Mouse (Mus musculus) layer of hippocampus, postnatal 10 days (tissue): ENCODE data around the gene Vmn1r221. TPM values are rescaled to one million over a fixed set of nuclear protein-coding genes. Genes with fewer than 3 reads are reported as not detected.
"Not testable (repeated sequence)": the region's sequence is repeated elsewhere in the genome, so short reads cannot be mapped to it uniquely, and the experiment has no call there.

Experiments used
- DNase-seq, 2 experiments: peaks; one replicate each; pipeline ENCODE4 v3.0.0; 2021; ENCODE audit warnings: low spot score in 2 of 2
- long read RNA-seq: library from polyadenylated mRNA; stranded (forward); transcript quantifications from one replicate; pipeline ENCODE4 v2.0.0, GENCODE M21; 2023
- total RNA-seq, 2 experiments: library from RNA; stranded (reverse); gene quantifications; 2 replicates each; pipeline ENCODE4 v1.2.3; 2021

Vmn1r221 gene
- not detected for total RNA-seq
- long read RNA-seq = 0 reads

DNA sequence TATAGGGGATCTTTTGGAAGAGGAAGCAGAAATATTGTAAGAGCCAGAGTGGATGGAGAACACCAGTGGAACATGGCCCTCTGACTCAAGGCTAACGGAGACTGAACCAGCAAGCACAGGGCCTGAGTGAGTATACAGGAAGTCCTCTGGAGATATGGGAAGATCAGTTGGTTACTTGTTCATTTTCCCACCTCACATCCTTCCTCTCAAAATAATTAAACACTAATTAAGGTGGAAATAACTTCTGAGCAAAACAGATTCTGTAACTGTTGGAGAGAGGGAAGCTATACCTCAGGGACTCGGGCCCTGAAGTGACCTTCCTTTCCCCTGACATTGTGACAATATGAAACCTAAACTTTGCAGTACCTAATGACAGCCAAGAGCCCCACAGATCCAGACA is at the start of gene Vmn1r221:
TSS of gene Vmn1r221 (plus strand) at position 301 of the 400 bp plus-strand sequence.
- not testable (repeated sequence) for DNase-seq

DNA sequence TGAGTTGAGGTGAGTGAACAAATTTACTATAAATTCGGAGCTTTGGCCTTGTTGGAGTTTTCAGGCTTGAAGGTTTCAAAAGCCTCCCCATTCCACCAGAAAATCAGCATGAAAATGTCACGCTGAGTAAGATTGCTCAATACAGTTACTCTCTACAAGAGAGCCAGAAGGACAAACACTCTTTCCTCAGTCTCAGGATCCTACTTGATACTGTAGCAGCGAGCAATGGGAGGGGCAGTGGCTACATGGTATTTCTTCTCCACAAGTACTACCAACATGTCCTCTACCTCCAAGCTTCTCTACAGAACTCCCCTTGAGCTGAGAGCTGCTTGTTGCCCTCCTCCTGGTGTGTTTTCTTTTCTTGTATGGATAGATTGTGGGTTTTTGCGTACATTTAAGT is 47.5 kb upstream of the Vmn1r221 start:
- DNase-seq = not testable (repeated sequence)

DNA sequence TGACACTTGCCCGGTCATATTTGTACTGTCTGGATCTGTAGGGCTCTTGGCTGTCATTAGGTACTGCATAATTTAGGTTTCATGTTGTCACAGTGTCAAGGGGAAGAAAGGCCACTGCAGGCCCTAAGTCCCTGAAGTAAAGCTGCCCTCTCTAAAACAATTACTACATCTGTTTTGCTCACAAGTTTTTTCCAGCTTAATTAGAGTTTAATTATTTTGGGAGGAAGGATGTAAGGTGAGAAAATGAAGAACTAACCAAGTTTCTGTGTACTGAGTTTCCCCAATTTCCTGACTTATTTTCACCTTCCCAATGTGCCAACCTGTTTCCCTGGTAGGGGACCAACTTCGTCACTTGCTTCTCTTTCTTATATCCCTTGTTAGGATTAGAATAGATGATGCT is 26.1 kb upstream of the Vmn1r221 start, which contains the start of gene Vmn1r220:
TSS of gene Vmn1r220 (minus strand) at position 101 of the 400 bp plus-strand sequence.
- DNase-seq = no peak

DNA sequence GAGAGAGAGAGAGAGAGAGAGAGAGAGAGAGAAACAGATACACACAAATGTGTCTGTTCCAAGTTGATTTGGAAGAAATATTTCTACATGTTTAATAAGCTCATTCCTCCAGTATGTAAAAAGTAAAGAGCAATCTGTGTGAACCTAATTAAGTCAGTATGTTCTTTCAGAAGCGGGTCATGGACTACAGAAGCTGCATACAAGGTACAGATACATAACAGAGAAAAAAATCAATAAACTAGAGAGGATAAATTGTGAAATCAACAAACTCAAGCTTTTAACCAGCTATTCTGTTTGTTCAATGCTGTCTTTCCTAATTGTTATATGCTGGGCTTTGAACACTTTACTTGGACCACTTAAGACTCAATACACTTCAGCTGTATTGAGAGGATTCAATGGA is 10.0 kb upstream of the Vmn1r221 start:
- DNase-seq = not testable (repeated sequence)

DNA sequence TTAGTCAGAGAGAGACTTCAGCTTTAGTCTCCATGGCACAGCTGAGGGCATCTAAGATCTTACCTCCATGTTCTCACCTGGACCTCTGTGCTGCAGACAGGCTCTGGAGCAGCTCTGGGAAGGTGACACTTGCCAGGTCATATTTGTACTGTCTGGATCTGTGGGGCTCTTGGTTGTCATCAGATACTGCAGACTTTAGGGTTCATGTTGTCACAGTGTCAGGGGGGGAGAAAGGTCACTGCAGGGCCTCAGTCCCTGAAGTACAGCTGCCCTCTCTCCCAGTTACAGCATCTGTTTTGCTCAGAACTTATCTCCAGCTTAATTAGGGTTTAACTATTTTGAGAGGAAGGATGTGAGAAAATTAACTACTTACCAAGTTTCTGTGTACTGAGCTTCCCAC is 21.9 kb downstream of the Vmn1r221 start, which contains the start of gene Vmn1r222:
TSS of gene Vmn1r222 (minus strand) at position 101 of the 400 bp plus-strand sequence.
- DNase-seq = not testable (repeated sequence)

DNA sequence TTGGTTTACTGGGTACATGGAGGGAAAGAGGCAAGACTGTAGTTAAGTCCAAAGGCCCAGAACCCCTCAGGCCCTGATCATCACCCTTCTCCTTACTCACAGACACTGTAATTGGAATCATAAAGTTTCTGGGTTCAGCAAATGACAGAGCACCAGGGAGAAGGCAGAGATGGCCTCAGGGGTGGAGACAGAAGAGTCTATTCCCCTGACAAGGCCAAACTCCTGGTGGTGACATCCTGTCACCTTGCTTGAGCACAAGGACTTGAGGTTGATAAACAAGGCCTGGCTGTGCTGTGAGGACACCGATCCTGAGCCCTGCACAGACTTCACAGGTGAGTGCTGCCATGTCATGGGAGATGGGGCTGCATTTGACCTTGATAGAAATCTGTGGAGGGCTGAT is 32.9 kb downstream of the Vmn1r221 start, which contains the start of gene Vmn1r223:
TSS of gene Vmn1r223 (plus strand) at position 301 of the 400 bp plus-strand sequence.
- not testable (repeated sequence) for DNase-seq

DNA sequence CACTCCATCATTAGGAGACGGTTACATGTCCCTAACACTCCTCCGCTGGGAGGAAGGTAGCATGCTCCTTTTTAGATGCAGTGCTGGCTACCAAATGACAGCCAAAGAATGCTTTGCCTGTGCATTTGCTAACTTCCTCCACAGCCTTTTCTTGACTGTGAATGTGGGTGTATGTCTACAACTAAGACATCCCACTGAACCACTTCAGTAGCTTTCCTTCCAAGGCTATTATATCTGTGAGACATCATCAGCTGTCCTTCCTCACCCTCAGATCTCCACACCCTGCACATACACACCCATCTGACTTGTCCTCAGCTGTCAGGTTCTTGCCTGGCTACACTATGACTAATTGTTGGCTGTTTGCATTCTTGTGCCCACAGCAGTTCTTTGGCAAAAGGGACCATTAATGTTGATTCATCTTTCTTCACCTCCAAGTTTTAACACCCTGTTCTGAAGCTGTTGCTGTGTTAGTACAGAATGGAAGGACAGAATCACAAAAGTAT is 44.7 kb downstream of the Vmn1r221 start:
- DNase-seq = no peak

DNA sequence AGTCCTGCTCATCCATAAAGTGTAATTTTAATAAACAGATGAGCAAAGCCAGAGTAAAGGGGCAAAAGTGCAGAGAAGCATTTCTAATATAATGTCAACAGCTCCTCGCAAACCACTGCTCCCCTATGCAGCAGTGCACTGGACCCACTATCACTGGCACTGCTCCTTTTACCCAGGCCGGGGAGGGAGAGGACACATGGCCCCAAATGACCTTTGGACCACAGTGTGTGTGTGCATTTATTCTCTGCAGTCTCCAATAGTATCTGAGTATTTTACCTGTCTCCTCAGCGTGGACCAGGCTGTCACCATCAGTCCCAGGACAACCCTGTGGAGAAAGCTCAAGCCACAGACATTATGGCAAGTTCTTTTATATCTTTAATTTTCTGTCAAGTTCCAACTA is 54.7 kb downstream of the Vmn1r221 start:
- not testable (repeated sequence) for DNase-seq

DNA sequence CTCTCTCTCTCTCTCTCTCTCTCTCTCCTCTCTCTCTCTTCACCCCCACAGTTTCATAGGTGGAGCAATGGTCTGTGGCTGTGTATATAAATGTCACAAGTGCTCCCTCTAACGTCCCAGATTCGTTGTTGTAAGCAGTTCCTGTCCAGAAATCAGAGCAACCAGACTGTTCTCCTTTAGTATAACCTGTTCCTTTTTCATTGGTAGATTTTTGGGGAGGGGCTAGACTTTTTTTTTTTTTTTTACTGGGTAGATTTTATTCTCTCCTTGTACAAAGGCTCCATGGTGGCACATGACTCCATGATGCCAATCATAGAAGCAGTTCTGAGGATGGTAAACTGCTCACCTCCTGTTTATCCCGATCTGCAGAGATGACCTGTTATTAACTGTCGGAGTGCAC is 55.2 kb downstream of the Vmn1r221 start:
- DNase-seq = peak; percentile 9 to 19

DNA sequence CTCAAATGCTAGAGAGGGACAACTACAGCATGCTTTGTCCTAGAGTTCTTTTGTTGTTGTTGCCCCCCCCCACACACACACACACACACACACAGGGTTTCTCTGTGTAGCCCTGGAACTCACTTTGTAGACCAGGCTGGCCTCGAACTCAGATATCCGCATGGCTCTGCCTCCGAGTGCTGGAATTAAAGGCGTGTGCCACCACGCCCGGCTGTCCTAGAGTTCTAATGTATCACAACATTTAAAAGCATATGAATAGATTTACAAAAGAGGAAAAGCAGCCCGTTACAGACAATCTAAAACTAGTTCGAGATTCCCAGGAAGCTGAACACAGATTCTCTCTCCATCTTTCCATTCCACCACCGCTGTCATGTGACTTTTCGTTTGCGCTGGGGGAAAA is 55.8 kb downstream of the Vmn1r221 start:
- DNase-seq = peak; percentile 19 to 49

DNA sequence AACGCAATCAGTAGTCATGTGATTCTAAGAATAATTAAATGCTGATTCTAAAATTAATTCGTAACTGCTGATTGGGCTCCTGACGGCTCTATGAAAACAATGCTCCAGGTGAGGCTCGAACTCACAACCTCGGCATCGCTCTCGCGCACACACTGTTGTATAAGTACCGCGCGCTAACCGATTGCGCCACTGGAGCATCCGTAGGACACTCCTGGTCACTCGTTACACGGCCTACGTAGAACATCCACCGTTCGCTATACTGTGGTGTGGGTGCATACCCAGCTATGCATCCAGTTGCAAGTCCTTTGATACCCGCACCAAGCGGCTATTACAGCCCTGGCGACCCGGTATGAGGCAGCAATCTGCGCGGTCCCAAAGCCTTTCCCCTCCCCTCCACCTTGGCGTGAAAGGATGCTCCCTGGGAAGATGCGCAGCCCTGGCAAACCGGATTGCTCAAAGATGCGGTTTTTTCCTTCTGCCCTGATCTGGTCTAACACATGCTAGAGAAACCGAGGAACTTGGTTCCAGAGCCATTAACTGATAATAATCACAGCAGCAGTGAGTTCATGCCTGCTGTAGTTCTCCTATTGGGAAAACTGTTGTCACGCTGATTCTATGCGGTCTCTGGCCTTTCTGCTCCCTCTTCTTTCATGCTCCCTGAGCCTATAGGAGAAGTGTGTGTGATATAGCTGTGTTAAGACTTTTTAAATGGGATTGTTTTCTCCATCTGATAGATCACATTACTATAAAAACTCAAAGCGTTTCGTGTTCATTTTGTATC is 56.6 kb downstream of the Vmn1r221 start:
- DNase-seq = peak; percentile 57 to 74

Other genes starting within 250 kb of the Vmn1r221 start
- gene Vmn1r213, start 206.5 kb upstream of the Vmn1r221 start, total RNA-seq = not detected
- gene Vmn1r214, start 183.7 kb upstream of the Vmn1r221 start, total RNA-seq = not detected
- not detected for gene Vmn1r215, start 146.1 kb upstream of the Vmn1r221 start, total RNA-seq
- not detected for gene Vmn1r217, start 95.9 kb upstream of the Vmn1r221 start, total RNA-seq
- not detected for gene Vmn1r218, start 81.0 kb upstream of the Vmn1r221 start, total RNA-seq
- not detected for gene Vmn1r219, start 54.8 kb upstream of the Vmn1r221 start, total RNA-seq
- gene Vmn1r220, start 26.2 kb upstream of the Vmn1r221 start, total RNA-seq = not detected
- gene Vmn1r222, start 21.8 kb downstream of the Vmn1r221 start, total RNA-seq = not detected
- gene Vmn1r223, start 33.0 kb downstream of the Vmn1r221 start, total RNA-seq = not detected
- 10 to 100 TPM; 37.0 to 40.8 TPM for gene Zfp322a, start 155.1 kb downstream of the Vmn1r221 start, total RNA-seq
- gene Abt1, start 209.7 kb downstream of the Vmn1r221 start, total RNA-seq = 1 to 10 TPM; 7.0 to 7.5 TPM